Mouse (Mus musculus) right cerebral cortex, adult 2 months (tissue): ENCODE results near the gene Josd1.
"Not testable (repeated sequence)": the region's sequence is repeated elsewhere in the genome, so short reads cannot be mapped to it uniquely, and the experiment has no call there.

ENCODE experiments used
- DNase-seq, 2 experiments: peaks; one replicate each; pipeline ENCODE4 v3.0.0; 2021 to 2022; ENCODE audit warnings: low spot score in 2 of 2

Gene Josd1

GRCm38 (mm10) chr15:79692334-79692733 lies 4.6 kb upstream of the Josd1 start:
- no peak for DNase-seq

- peak in 1 of 2 experiments; percentile 17 for DNase-seq
Observed at GRCm38 (mm10) chr15:79691023-79691508, 3.3 kb upstream of the Josd1 start.

- peak; percentile 97 to 98 for DNase-seq
Observed at GRCm38 (mm10) chr15:79690426-79691022, 2.8 kb upstream of the Josd1 start, which contains the start of gene Gtpbp1. TSS of gene Gtpbp1 (plus strand) at chr15:79690845.

- no peak for DNase-seq
Observed at GRCm38 (mm10) chr15:79689662-79690425, 2.1 kb upstream of the Josd1 start.

GRCm38 (mm10) chr15:79688268-79688956 lies 693 bp upstream of the Josd1 start:
- no peak for DNase-seq

GRCm38 (mm10) chr15:79687175-79687574 lies 544 bp downstream of the Josd1 start:
- DNase-seq: no peak

- peak; percentile 42 to 44 for DNase-seq
Observed at GRCm38 (mm10) chr15:79686046-79686869, 1.5 kb downstream of the Josd1 start.

GRCm38 (mm10) chr15:79685141-79685641 lies 2.5 kb downstream of the Josd1 start:
- DNase-seq: no peak

GRCm38 (mm10) chr15:79684616-79685015 lies 3.1 kb downstream of the Josd1 start:
- DNase-seq: no peak

GRCm38 (mm10) chr15:79683707-79684465 lies 3.8 kb downstream of the Josd1 start:
- DNase-seq: peak; percentile 67

- DNase-seq: no peak
Observed at GRCm38 (mm10) chr15:79683146-79683545, 4.6 kb downstream of the Josd1 start.

GRCm38 (mm10) chr15:79681973-79682372 lies 5.7 kb downstream of the Josd1 start:
- DNase-seq: no peak

- no peak for DNase-seq
Observed at GRCm38 (mm10) chr15:79677936-79678335, 9.8 kb downstream of the Josd1 start.

GRCm38 (mm10) chr15:79671828-79672348 lies 15.8 kb downstream of the Josd1 start:
- not testable (repeated sequence) for DNase-seq

GRCm38 (mm10) chr15:79670972-79671299 lies 16.8 kb downstream of the Josd1 start:
- DNase-seq: no peak

GRCm38 (mm10) chr15:79670249-79670971 lies 17.3 kb downstream of the Josd1 start, which contains the start of gene Tomm22:
TSS of gene Tomm22 (plus strand) at chr15:79670861.
- DNase-seq: peak; percentile 88

GRCm38 (mm10) chr15:79669195-79669594 lies 18.5 kb downstream of the Josd1 start:
- DNase-seq: no peak

GRCm38 (mm10) chr15:79664666-79665065 lies 23.1 kb downstream of the Josd1 start:
- DNase-seq: peak; percentile 61 to 71

- DNase-seq: peak in 1 of 2 experiments; percentile 34
Observed at GRCm38 (mm10) chr15:79661852-79662251, 25.9 kb downstream of the Josd1 start.
